Mouse (Mus musculus): ENCODE measurements around the gene Dmrt1.

GRCm38 (mm10) chr19:25460760-25461159 is 44.7 kb upstream of the Dmrt1 start:
- no peak for TF ChIP-seq GATA1 (IDR thresholded peaks at IDR 0.05; ENCODE audit: borderline replicate concordance, low read length)
- TF ChIP-seq FLI1 (IDR thresholded peaks at IDR 0.05; ENCODE audit: low read length): no peak
